Mouse (Mus musculus): ENCODE measurements at regions not wholly inside any gene's neighbourhood (a gene's known extent, or its start where the extent isn't known, plus 50 kb on each side); places are given as distances from the start of the nearest gene placed in this dataset.

- TF ChIP-seq CTCF (IDR thresholded peaks at IDR 0.05; ENCODE audit: borderline replicate concordance, extremely low read depth, insufficient read depth, insufficient read length) (no peak), POLR2A (IDR thresholded peaks at IDR 0.05; ENCODE audit: borderline replicate concordance, extremely low read depth, insufficient read depth, insufficient read length, poor library complexity, severe bottlenecking) (no peak)
Measured at GRCm38 (mm10) chr1:4615286-4615685, 192.4 kb upstream of the Gm37988 start.

Data from brain, embryonic 14.5 days (tissue).